Mouse (Mus musculus) G1E (cell line): Measurements from ENCODE around the gene Cd6. TPM values are rescaled to one million over a fixed set of nuclear protein-coding genes. Genes with fewer than 3 reads are reported as not detected.

Experiments
- ATAC-seq: 2 replicates; pipeline ENCODE4 v1.8.0; 2016; ENCODE audit warnings: mild to moderate bottlenecking; ENCODE audit not compliant: insufficient number of reproducible peaks, poor library complexity, low FRiP score, severe bottlenecking; ENCODE audit errors: extremely low read depth
- DNase-seq: peaks from one replicate; pipeline ENCODE4 v3.0.0; 2012; ENCODE audit warnings: low spot score
- H3K27me3 ChIP-seq: 2 replicates; pipeline ENCODE4 v1.6.1; 2012; ENCODE audit warnings: mild to moderate bottlenecking, low read length, inconsistent platforms; ENCODE audit not compliant: insufficient read depth
- H3K36me3 ChIP-seq: replicated peaks from 2 replicates; pipeline ENCODE3; 2012; ENCODE audit warnings: mild to moderate bottlenecking, inconsistent platforms
- H3K4me1 ChIP-seq: 2 replicates; pipeline ENCODE4 v1.6.1; 2012; ENCODE audit warnings: low read depth, low read length, inconsistent platforms, mixed read lengths; ENCODE audit not compliant: insufficient read depth
- H3K4me3 ChIP-seq: 2 replicates; pipeline ENCODE4 v1.5.1; 2012; ENCODE audit warnings: low read depth, mild to moderate bottlenecking, inconsistent platforms, low read length, moderate library complexity, mixed read lengths
- H3K9me3 ChIP-seq: replicated peaks from 2 replicates; pipeline ENCODE4 v1.6.1; 2012; ENCODE audit warnings: inconsistent platforms
- CTCF ChIP-seq: IDR thresholded peaks from 2 replicates; pipeline ENCODE4 v1.5.1; 2012; ENCODE audit warnings: low read depth, low read length, inconsistent platforms, mixed read lengths
- GATA1 ChIP-seq: IDR thresholded peaks from 2 replicates; pipeline ENCODE4 v1.6.1; 2012; ENCODE audit warnings: borderline replicate concordance, low read length, inconsistent platforms, mixed read lengths
- GATA2 ChIP-seq: IDR thresholded peaks from 2 replicates; pipeline ENCODE4 v1.6.1; 2012; ENCODE audit warnings: low read depth, low read length, inconsistent platforms, borderline replicate concordance
- POLR2AphosphoS5 ChIP-seq: IDR thresholded peaks from 2 replicates; pipeline ENCODE4 v1.6.1; 2012; ENCODE audit warnings: low read depth, low read length, inconsistent platforms; ENCODE audit not compliant: insufficient replicate concordance
- TAL1 ChIP-seq: conservative IDR thresholded peaks from 2 replicates; pipeline ENCODE4 v1.6.1; 2012; ENCODE audit warnings: low read depth, low read length, inconsistent platforms, mixed read lengths
- polyA plus RNA-seq: library from polyadenylated mRNA; stranded (reverse); fragments of >175 nt; gene quantifications from 2 replicates; pipeline ENCODE4 v1.2.3, GENCODE M21; 2012
- total RNA-seq, 2 experiments: library from RNA; stranded (forward) in 1 of 2; stranded (reverse) in 1 of 2; fragments of 200-1000 nt in 1 of 2; fragments of >200 nt in 1 of 2; fragmentation: Nextera tagmentation in 1 of 2; gene quantifications; 2 replicates each; pipeline ENCODE4 v1.2.3; 2014 to 2017

Gene Cd6
- total and polyA plus RNA-seq, 3 experiments, result 0.11 TPM; not detected in 2

DNA sequence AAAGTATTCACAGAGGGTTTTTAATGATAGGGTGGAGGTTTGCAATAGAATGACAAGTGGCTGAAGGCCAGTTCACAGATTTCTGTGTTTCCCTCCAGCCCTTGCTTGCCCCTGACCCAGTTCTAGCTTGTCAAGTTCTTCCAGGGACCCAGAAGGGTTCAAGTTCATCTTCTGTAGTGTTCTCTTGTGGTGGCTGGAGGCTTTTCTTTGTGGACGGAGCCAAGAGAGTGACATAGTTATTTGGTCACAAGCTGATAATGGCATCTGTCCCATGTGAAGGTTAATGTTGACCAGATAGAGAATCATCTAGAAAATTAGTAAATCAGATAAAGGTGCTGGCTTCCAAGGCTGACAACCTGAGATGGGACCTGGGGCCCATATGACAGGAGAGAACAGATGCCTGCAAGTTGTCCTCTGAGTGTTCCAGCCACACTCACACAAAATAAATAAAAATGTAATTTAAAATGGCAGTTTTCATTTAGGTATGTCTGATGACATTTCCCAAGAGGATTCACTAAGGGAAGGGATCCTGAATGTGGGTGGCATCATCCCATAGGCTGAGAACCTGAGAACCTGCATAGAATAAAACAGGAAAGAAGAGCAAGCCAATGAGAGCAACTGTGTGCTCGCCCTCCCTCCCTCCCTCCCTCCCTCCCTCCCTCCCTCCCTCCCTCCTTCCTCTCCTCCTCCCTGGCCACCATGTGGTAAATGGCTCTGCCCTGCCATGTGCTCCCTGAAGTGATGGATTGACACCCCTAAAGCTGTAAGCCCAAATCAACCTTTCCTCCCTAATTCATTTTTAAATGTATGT is 24.8 kb downstream of the Cd6 start:
- Histone ChIP-seq H3K36me3 (no peaks in the 10 kb centered on the region), H3K9me3 (no peaks in the 10 kb centered on the region), H3K4me1 (no peaks in the 10 kb centered on the region), H3K4me3 (no peak overlapping the region), H3K27me3 (peaks cover 6% of the 10 kb centered on the region; the same call in 1 of the 2 replicates)
- DNase-seq (no peak), ATAC-seq (no peak)
- no peak for TF ChIP-seq CTCF
- no peak for TF ChIP-seq TAL1

DNA sequence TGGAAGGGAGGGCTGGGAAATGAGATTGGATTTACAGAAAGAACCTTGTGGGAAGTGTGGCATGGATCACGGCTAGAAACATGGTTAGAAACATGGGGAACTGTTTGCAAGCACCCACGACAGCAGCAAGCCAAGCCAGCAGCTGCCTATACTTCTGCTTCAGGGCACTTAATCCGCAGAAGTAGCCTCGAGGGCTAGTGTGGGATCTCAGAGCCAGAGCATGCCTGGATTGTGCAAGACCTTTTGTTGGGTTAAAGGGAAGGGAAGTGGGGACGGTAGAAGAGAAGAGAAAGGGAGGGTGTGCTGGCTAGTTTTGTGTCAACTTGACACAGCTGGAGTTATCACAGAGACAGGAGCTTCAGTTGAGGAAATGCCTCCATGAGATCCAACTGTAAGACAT is 26.1 kb downstream of the Cd6 start:
- no peak for DNase-seq
- Histone ChIP-seq H3K9me3 (no peaks in the 10 kb centered on the region), H3K36me3 (no peaks in the 10 kb centered on the region), H3K4me3 (no peak overlapping the region), H3K27me3 (peaks cover 10% of the 10 kb centered on the region), H3K4me1 (no peaks in the 10 kb centered on the region)
- TF ChIP-seq CTCF, result no peak
- no peak for TF ChIP-seq GATA1
- no peak for ATAC-seq

- H3K9me3 ChIP-seq, result no peaks in the 10 kb centered on the region
- H3K4me1 ChIP-seq, result peaks cover 4% of the 10 kb centered on the region; the same call in 1 of the 2 replicates
- H3K27me3 ChIP-seq, result peaks cover 17% of the 10 kb centered on the region
- no peak overlapping the region for H3K4me3 ChIP-seq
- H3K36me3 ChIP-seq, result no peaks in the 10 kb centered on the region
- DNase-seq (no peak), ATAC-seq (no peak)
- TF ChIP-seq CTCF, result no peak
- no peak for TF ChIP-seq GATA2
- TF ChIP-seq GATA1, result no peak
- no peak for TF ChIP-seq TAL1
- no peak for TF ChIP-seq POLR2AphosphoS5
Observed at GRCm38 (mm10) chr19:10801906-10802305, 28.0 kb downstream of the Cd6 start.

GRCm38 (mm10) chr19:10801070-10801469 is 28.8 kb downstream of the Cd6 start:
- peaks cover 4% of the 10 kb centered on the region; the same call in 1 of the 2 replicates for H3K4me1 ChIP-seq
- H3K36me3 ChIP-seq, result no peaks in the 10 kb centered on the region
- ATAC-seq (no peak), DNase-seq (no peak)
- TF ChIP-seq GATA1, result no peak
- no peak for TF ChIP-seq TAL1
- no peak for TF ChIP-seq GATA2
- TF ChIP-seq CTCF, result no peak
- TF ChIP-seq POLR2AphosphoS5, result no peak
- H3K4me3 ChIP-seq, result no peak overlapping the region
- H3K9me3 ChIP-seq, result no peaks in the 10 kb centered on the region
- H3K27me3 ChIP-seq, result peaks cover 17% of the 10 kb centered on the region

GRCm38 (mm10) chr19:10799155-10799554 is 30.7 kb downstream of the Cd6 start:
- no peaks in the 10 kb centered on the region for H3K9me3 ChIP-seq
- peaks cover 4% of the 10 kb centered on the region; the same call in 1 of the 2 replicates for H3K4me1 ChIP-seq
- ATAC-seq, result no peak
- no peak for DNase-seq
- H3K4me3 ChIP-seq, result no peak overlapping the region
- H3K36me3 ChIP-seq, result no peaks in the 10 kb centered on the region
- no peak for TF ChIP-seq GATA2
- TF ChIP-seq TAL1, result no peak
- no peak for TF ChIP-seq CTCF
- TF ChIP-seq POLR2AphosphoS5, result no peak
- no peak for TF ChIP-seq GATA1
- peaks cover 17% of the 10 kb centered on the region for H3K27me3 ChIP-seq

GRCm38 (mm10) chr19:10798576-10798975 is 31.3 kb downstream of the Cd6 start:
- Histone ChIP-seq H3K4me1 (peaks cover 4% of the 10 kb centered on the region; the same call in 1 of the 2 replicates), H3K27me3 (peaks cover 17% of the 10 kb centered on the region), H3K36me3 (no peaks in the 10 kb centered on the region), H3K4me3 (no peak overlapping the region), H3K9me3 (no peaks in the 10 kb centered on the region)
- no peak for DNase-seq
- no peak for ATAC-seq
- TF ChIP-seq POLR2AphosphoS5 (no peak), GATA2 (no peak), TAL1 (no peak), GATA1 (no peak), CTCF (no peak)
